8 mouse cellular contexts compared by ENCODE assay signal in the genomic region with DNA sequence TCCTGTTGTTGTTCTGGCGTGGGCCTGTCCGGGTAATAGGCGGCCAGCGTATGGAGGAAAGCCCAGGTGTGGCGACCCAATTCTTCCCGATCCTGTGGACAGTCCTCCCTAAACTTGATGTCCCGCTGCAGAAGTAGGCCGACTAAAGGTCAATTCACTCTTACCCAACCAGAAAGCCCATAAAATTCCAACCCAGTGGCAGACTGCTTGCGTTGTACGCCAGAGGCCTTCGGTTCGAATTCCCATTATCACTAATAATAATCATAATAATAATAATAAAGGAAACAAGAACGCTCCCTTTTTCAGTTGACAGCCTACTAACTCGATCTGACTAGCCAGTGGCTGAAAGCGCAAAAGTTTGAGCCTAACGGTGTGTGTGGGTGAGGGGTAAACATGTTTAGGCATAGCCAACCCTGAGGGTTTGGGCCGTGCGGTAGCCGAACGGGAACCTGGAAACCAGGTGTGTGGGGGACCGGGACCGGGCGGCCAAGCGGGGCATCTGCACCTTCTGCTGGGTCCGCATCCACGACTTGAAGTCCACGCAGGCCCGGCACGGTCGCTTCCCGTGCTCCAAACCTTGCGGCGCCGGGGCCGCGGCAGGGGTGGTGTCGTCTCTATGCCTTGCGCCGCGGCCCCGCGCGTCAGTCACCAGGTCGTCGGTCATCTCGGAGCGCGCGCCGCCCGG. TPM values are rescaled to one million over a fixed set of nuclear protein-coding genes. Genes with fewer than 3 reads are reported as not detected.
A peak's percentile ranks its signal among the peaks of the same experiment; 100 is the strongest.
DNase-seq lines count a peak whose midpoint lies in the region; ATAC-seq and TF ChIP-seq lines count a peak whose summit lies in the region.

No protein-coding gene starts in this region.

- no peak for TF ChIP-seq CTCF in bone marrow macrophage, adult 2 months (IDR thresholded peaks at IDR 0.05; ENCODE audit: low read depth, low read length)

- H3K36me3 ChIP-seq in hindbrain, embryonic 16.5 days (ENCODE audit: control insufficient read depth, insufficient read depth, low read length), result peaks cover 14% of the 10 kb centered on the region
- H3K36me3 ChIP-seq in midbrain, embryonic 10.5 days, result peaks cover 35% of the 10 kb centered on the region

- peak; percentile 34 for DNase-seq in kidney, adult 18-20 months
- DNase-seq in kidney, postnatal 14 days, result no peak
- DNase-seq in midbrain, embryonic 10.5 days (ENCODE audit: low spot score), result no peak
- DNase-seq in Muller cell, postnatal 12 days (ENCODE audit: inconsistent ontology term), result no peak
- no peak for DNase-seq in thymus, postnatal 14 days
- no peak for DNase-seq in ovary, postnatal 36 days (ENCODE audit: low spot score)

- H3K9me3 ChIP-seq in hindbrain, embryonic 16.5 days (ENCODE audit: control insufficient read depth, low read length), result no peaks in the 10 kb centered on the region
- no peaks in the 10 kb centered on the region for H3K9me3 ChIP-seq in midbrain, embryonic 10.5 days (replicated peaks)

- H3K4me1 ChIP-seq in bone marrow macrophage, adult 2 months (ENCODE audit: control insufficient read depth, insufficient read depth, low read length), result peaks cover 36% of the 10 kb centered on the region
- peaks cover 26% of the 10 kb centered on the region for H3K4me1 ChIP-seq in hindbrain, embryonic 16.5 days (ENCODE audit: control insufficient read depth, insufficient read depth, low read depth, low read length)
- peaks cover 31% of the 10 kb centered on the region for H3K4me1 ChIP-seq in midbrain, embryonic 10.5 days

- no peaks in the 10 kb centered on the region for H3K27me3 ChIP-seq in hindbrain, embryonic 16.5 days (replicated peaks; ENCODE audit: control insufficient read depth, insufficient read depth, low read length)
- H3K27me3 ChIP-seq in midbrain, embryonic 10.5 days (ENCODE audit: low read depth, poor library complexity, severe bottlenecking), result peaks cover 23% of the 10 kb centered on the region

- ATAC-seq in hindbrain, embryonic 16.5 days, result peak; percentile 61

- H3K9ac ChIP-seq in hindbrain, embryonic 16.5 days (ENCODE audit: low read depth, low read length), result peak overlapping the region; percentile 90

- WGBS in hindbrain, embryonic 16.5 days, result 7% methylated on average over 41 of the region's 51 CpGs
- WGBS in midbrain, embryonic 10.5 days, result 8% methylated on average over 51 of the region's 51 CpGs

- peak overlapping the region; percentile 98 for H3K4me3 ChIP-seq in bone marrow macrophage, adult 2 months (ENCODE audit: insufficient read depth, low read length)
- H3K4me3 ChIP-seq in hindbrain, embryonic 16.5 days (ENCODE audit: low read length), result peak overlapping the region; percentile 72
- H3K4me3 ChIP-seq in midbrain, embryonic 10.5 days, result peak overlapping the region; percentile 88

- peak overlapping the region; percentile 69 for H3K4me2 ChIP-seq in hindbrain, embryonic 16.5 days (ENCODE audit: low read length)

- TF ChIP-seq POLR2A in bone marrow macrophage, adult 2 months (IDR thresholded peaks at IDR 0.05; ENCODE audit: borderline replicate concordance, low read depth, low read length), result no peak

- peak overlapping the region; percentile 52 for H3K27ac ChIP-seq in bone marrow macrophage, adult 2 months (ENCODE audit: insufficient read depth, low read depth, low read length)
- H3K27ac ChIP-seq in hindbrain, embryonic 16.5 days (ENCODE audit: low read depth, low read length), result peak overlapping the region; percentile 96
- peak overlapping the region; percentile 92 for H3K27ac ChIP-seq in midbrain, embryonic 10.5 days (replicated peaks)

RNA-seq across cellular contexts. Expression of gene Gfer, which starts 0.5 kb away (rescaled TPM):
- polyA plus RNA-seq in bone marrow macrophage, adult 2 months (2012; ENCODE audit: insufficient read depth, insufficient read length, missing spikeins), result 21.6 and 22.0 TPM in 2 replicates
- polyA plus RNA-seq in hindbrain, embryonic 16.5 days (2015; fragmentation: Nextera tagmentation; extraction: Ambion mirVana), result 35.4 and 37.3 TPM in 2 replicates
- 52.3 and 58.5 TPM in 2 replicates for polyA plus RNA-seq in midbrain, embryonic 10.5 days (2016; fragmentation: Nextera tagmentation; extraction: Ambion mirVana)

RNA-seq across cellular contexts. Expression of gene Noxo1, which starts 0.6 kb away (rescaled TPM):
- 3.9 and 6.0 TPM in 2 replicates for polyA plus RNA-seq in bone marrow macrophage, adult 2 months (2012; ENCODE audit: insufficient read depth, insufficient read length, missing spikeins)
- 1.7 and 2.3 TPM in 2 replicates for polyA plus RNA-seq in hindbrain, embryonic 16.5 days (2015; fragmentation: Nextera tagmentation; extraction: Ambion mirVana)
- 1.0 and 1.5 TPM in 2 replicates for polyA plus RNA-seq in midbrain, embryonic 10.5 days (2016; fragmentation: Nextera tagmentation; extraction: Ambion mirVana)

RNA-seq across cellular contexts. Expression of gene Syngr3, which starts 5.7 kb away (rescaled TPM):
- 0.41 and 0.79 TPM in 2 replicates for polyA plus RNA-seq in bone marrow macrophage, adult 2 months (2012; ENCODE audit: insufficient read depth, insufficient read length, missing spikeins)
- 272 and 319 TPM in 2 replicates for polyA plus RNA-seq in hindbrain, embryonic 16.5 days (2015; fragmentation: Nextera tagmentation; extraction: Ambion mirVana)
- polyA plus RNA-seq in midbrain, embryonic 10.5 days (2016; fragmentation: Nextera tagmentation; extraction: Ambion mirVana), result 10.3 and 16.1 TPM in 2 replicates

RNA-seq across cellular contexts. Expression of gene Tbl3, which starts 12.0 kb away (rescaled TPM):
- 11.7 and 16.9 TPM in 2 replicates for polyA plus RNA-seq in bone marrow macrophage, adult 2 months (2012; ENCODE audit: insufficient read depth, insufficient read length, missing spikeins)
- 62.4 and 69.9 TPM in 2 replicates for polyA plus RNA-seq in hindbrain, embryonic 16.5 days (2015; fragmentation: Nextera tagmentation; extraction: Ambion mirVana)
- 141 and 144 TPM in 2 replicates for polyA plus RNA-seq in midbrain, embryonic 10.5 days (2016; fragmentation: Nextera tagmentation; extraction: Ambion mirVana)

RNA-seq across cellular contexts. Expression of gene Rnf151, which starts 22.4 kb away (rescaled TPM):
- not detected in 2 replicates for polyA plus RNA-seq in bone marrow macrophage, adult 2 months (2012; ENCODE audit: insufficient read depth, insufficient read length, missing spikeins)
- polyA plus RNA-seq in hindbrain, embryonic 16.5 days (2015; fragmentation: Nextera tagmentation; extraction: Ambion mirVana), result not detected in 2 replicates
- polyA plus RNA-seq in midbrain, embryonic 10.5 days (2016; fragmentation: Nextera tagmentation; extraction: Ambion mirVana), result 0.26 and 0.51 TPM in 2 replicates

Comparison
In these comparisons a context has a peak if more than half of its experiments do, and no peak if none do; other contexts are left out.
1. RNA of gene Syngr3, which starts 5.7 kb away (polyA plus RNA-seq): 272 to 319 TPM in hindbrain, embryonic 16.5 days; 10.3 to 16.1 TPM in midbrain, embryonic 10.5 days and 0.41 to 0.79 TPM in bone marrow macrophage, adult 2 months; every median in the first group is over 10 times any median in the second.
2. Peak in every context shown above with its lines, with median percentiles within 50 percentile points of each other: H3K27ac ChIP-seq and H3K4me3 ChIP-seq.